Mouse (Mus musculus) kidney, adult 18-20 months (tissue): ENCODE measurements at regions not wholly inside any gene's neighbourhood (a gene's known extent, or its start where the extent isn't known, plus 50 kb on each side); places are given as distances from the start of the nearest gene placed in this dataset.
A peak's percentile ranks its signal among the peaks of the same experiment; 100 is the strongest.

Experiments used
- DNase-seq: peaks from one replicate; pipeline ENCODE4 v3.0.0; 2021

DNA sequence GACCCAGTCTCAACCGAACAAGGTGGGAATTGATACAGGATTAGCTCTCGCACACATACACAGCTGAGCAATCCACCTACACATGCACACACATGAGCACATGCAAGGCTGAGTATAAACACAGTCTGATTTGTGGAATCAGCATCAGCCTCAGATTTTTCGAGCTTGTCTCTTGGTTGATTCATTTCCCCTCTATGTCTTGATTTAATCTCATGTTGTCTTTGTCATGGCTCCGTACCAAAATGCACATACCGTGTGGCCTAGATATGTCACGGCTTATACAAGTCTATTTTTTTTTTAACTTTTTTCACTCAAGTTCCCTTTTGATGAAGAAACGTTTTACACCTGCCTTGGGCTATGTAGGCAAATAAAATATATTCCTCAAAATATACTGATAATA is 88.6 kb upstream of the Mycn start:
- no peak for DNase-seq

- no peak for DNase-seq
Measured at GRCm38 (mm10) chr12:13028086-13028485, 86.4 kb upstream of the Mycn start.

DNA sequence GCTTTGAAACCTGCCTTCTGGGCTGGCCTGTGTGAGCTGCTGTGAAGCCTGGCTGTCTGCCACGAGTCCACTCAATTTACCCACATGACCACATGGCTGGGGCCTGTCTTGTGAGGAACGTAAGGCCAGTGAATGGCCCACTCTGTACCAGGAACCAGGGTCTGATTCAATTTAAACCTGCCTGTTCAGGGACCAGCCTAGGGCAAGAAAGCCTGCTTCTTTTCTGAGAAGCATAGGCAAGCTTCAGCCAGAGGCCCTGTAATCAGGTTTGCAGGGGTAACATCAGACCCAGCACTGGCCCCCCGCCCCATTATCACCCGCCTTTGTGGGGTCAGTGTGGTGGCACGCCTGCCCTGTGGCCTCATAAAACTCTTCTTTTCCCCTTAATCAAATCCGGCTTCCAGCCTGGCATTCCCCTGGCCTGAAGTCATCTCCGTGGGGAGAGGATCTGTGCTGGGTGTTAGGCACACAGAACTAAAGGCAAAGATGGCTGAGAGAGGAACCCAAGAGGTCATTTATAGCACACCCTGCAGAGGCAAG is 84.4 kb upstream of the Mycn start:
- peak; percentile 8 for DNase-seq

DNA sequence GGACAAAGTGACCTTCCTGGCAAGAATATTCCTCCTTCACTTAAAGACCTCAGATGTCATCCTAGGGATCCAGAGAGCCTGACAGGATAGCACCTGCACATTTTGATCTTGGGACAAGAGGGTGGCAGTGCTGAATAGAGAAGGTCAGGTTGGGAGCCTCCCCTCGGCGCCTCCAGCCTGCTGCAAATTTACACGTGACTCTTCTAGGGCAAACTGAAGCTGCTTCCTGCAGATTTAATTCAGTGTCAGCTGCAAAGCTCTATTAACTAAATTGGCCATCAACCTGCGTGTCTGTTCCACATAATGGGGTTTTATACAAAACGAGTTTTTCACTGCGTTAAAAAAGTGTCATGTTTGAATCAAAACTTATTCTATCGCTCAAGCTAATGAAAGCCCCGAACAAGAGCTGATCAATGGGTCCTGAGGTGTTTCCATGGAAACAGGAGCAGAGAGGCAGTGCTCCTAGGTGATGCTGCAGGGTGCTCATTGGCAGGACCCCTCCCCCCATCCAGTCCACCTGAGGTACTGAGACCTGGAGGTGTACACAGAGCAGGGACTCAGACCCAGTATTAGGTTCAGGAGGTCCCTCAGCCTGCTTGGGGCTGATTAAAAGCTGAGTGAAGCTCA is 82.6 kb upstream of the Mycn start:
- no peak for DNase-seq

- DNase-seq = no peak
Measured at GRCm38 (mm10) chr12:13011023-13011761, 69.5 kb upstream of the Mycn start.

DNA sequence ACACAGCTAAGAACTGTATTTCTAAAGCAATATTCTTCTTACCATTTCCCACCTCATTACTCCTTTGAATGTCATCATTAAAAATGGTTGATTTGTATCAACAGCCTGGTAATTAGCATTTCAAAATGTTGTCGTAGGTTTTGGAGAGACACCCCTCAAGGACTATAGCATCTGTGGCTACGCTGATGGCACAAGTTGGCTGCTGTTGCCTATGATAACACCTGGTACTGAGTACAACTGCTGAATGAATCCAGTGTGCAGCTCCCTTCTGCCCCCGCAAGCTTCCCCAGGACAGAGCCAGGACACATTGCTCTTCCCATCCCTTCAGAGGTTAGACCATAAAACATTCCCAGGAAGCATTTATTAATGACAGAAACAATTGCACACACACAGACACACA is 68.7 kb upstream of the Mycn start:
- no peak for DNase-seq

GRCm38 (mm10) chr12:13009470-13009869 is 67.8 kb upstream of the Mycn start:
- no peak for DNase-seq

- no peak for DNase-seq
Measured at GRCm38 (mm10) chr12:13002703-13003102, 61.0 kb upstream of the Mycn start.

DNA sequence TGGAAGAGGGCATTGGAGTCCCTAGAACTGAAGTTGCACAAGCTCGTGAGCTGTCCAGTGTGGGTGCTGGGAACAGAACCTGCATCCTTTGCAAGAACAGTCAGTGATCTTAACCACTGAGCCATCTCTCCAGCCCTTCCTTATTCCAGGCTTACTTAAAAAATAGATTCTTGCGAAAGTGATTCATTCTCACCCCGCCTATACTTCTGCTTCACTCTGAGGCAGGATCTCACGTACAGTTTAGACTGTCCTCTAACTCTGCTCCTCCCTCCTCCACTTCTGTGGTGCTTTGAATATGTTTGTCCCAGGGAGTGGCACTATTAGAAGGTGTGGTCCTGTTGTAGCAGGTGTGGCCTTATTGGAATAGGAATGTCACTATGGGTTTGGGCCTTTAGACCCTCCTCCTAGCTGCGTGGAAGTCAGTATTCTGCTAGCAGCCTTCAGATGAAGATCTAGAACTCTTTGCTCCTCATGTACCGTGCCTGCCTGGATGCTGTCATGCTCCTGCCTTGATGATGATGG is 60.4 kb upstream of the Mycn start:
- no peak for DNase-seq

- no peak for DNase-seq
Measured at GRCm38 (mm10) chr12:12995974-12996361, 54.3 kb upstream of the Mycn start.

- DNase-seq = peak; percentile 61
Measured at GRCm38 (mm10) chr12:12995061-12995973, 53.6 kb upstream of the Mycn start.

GRCm38 (mm10) chr12:12993894-12994714 is 52.4 kb upstream of the Mycn start:
- DNase-seq = no peak
